Comparison of ENCODE assay signal across 7 mouse cellular contexts in genomic region chr9:57708720-57709274, GRCm38 (mm10). TPM values are rescaled to one million over a fixed set of nuclear protein-coding genes. Genes with fewer than 3 reads are reported as not detected.
DNase-seq lines count a peak whose midpoint lies in the region; ATAC-seq lines count a peak whose summit lies in the region.

No protein-coding gene starts in this region.

- H3K4me3 ChIP-seq in embryonic facial prominence, embryonic 10.5 days = peak overlapping the region; percentile 99
- H3K4me3 ChIP-seq in heart, embryonic 14.5 days (ENCODE audit: control insufficient read depth in 1 of 2, insufficient read depth in 1 of 2, low read depth in 1 of 2, low read length in 2 of 2) = peak overlapping the region; percentile 71 to 88
- peak overlapping the region; percentile 93 for H3K4me3 ChIP-seq in lung, embryonic 16.5 days (ENCODE audit: low read length)

- peak overlapping the region; percentile 93 for H3K27ac ChIP-seq in embryonic facial prominence, embryonic 10.5 days (replicated peaks)
- H3K27ac ChIP-seq in heart, embryonic 14.5 days (replicated peaks in 1 of 2; ENCODE audit: control insufficient read depth in 1 of 2, insufficient read depth in 1 of 2, low read depth in 2 of 2, low read length in 2 of 2) = peak overlapping the region; percentile 65 to 84
- H3K27ac ChIP-seq in lung, embryonic 16.5 days (ENCODE audit: low read length) = peak overlapping the region; percentile 87

- H3K4me2 ChIP-seq in heart, embryonic 14.5 days (ENCODE audit: low read length) = peak overlapping the region; percentile 90
- peak overlapping the region; percentile 86 for H3K4me2 ChIP-seq in lung, embryonic 16.5 days (ENCODE audit: low read depth, low read length)

- WGBS in embryonic facial prominence, embryonic 10.5 days = 5% methylated on average over 39 of the region's 39 CpGs
- 2% methylated on average over 39 of the region's 39 CpGs for WGBS in heart, embryonic 14.5 days
- WGBS in lung, embryonic 16.5 days = 3% methylated on average over 35 of the region's 39 CpGs

- peak overlapping the region; percentile 94 for H3K9ac ChIP-seq in heart, embryonic 14.5 days (ENCODE audit: low read length)
- H3K9ac ChIP-seq in lung, embryonic 16.5 days (ENCODE audit: low read length) = peak overlapping the region; percentile 92

- H3K4me1 ChIP-seq in embryonic facial prominence, embryonic 10.5 days = peaks cover 20% of the 10 kb centered on the region
- H3K4me1 ChIP-seq in heart, embryonic 14.5 days (ENCODE audit: control insufficient read depth in 2 of 2, insufficient read depth in 2 of 2, low read length in 2 of 2) = peaks cover 3 to 8% of the 10 kb centered on the region in 2 experiments; a peak in 1 of 4 replicates
- peaks cover 9% of the 10 kb centered on the region for H3K4me1 ChIP-seq in lung, embryonic 16.5 days (replicated peaks; ENCODE audit: control insufficient read depth, insufficient read depth, low read length)

- peak; percentile 43 for ATAC-seq in heart, embryonic 14.5 days (ENCODE audit: insufficient number of reproducible peaks, insufficient read depth, low FRiP score, low read depth)
- peak; percentile 65 for ATAC-seq in lung, embryonic 16.5 days (ENCODE audit: low read depth)

- H3K36me3 ChIP-seq in embryonic facial prominence, embryonic 10.5 days (replicated peaks) = peaks cover 32% of the 10 kb centered on the region
- H3K36me3 ChIP-seq in heart, embryonic 14.5 days (ENCODE audit: control insufficient read depth, insufficient read depth, low read length) = peaks cover 18% of the 10 kb centered on the region
- peaks cover 3% of the 10 kb centered on the region for H3K36me3 ChIP-seq in lung, embryonic 16.5 days (ENCODE audit: control insufficient read depth, insufficient read depth, low read length)

- no peaks in the 10 kb centered on the region for H3K27me3 ChIP-seq in embryonic facial prominence, embryonic 10.5 days (replicated peaks; ENCODE audit: low read depth, poor library complexity, severe bottlenecking)
- no peaks in the 10 kb centered on the region for H3K27me3 ChIP-seq in heart, embryonic 14.5 days (ENCODE audit: control insufficient read depth, insufficient read depth, low read length)
- no peaks in the 10 kb centered on the region for H3K27me3 ChIP-seq in lung, embryonic 16.5 days (ENCODE audit: control insufficient read depth, insufficient read depth, low read depth, low read length)

- no peaks in the 10 kb centered on the region for H3K9me3 ChIP-seq in embryonic facial prominence, embryonic 10.5 days
- H3K9me3 ChIP-seq in heart, embryonic 14.5 days (ENCODE audit: control insufficient read depth, low read length) = peaks cover 5% of the 10 kb centered on the region
- peaks cover 3% of the 10 kb centered on the region; the same call in 1 of the 2 replicates for H3K9me3 ChIP-seq in lung, embryonic 16.5 days (ENCODE audit: control insufficient read depth, low read length)

- DNase-seq in ES-CJ7 (ENCODE audit: low read depth, low spot score) (peak; percentile 32), R1 (ENCODE audit: low read depth, low spot score) (peak; percentile 66)
- DNase-seq in embryonic facial prominence, embryonic 10.5 days (ENCODE audit: low spot score) = no peak
- DNase-seq in layer of hippocampus, postnatal 14 days (ENCODE audit: low spot score in 2 of 2) = peak; percentile 34 to 44
- peak; percentile 68 to 69 for DNase-seq in right cerebral cortex, postnatal 10 days (ENCODE audit: low spot score in 2 of 2)

RNA-seq across cellular contexts. Expression of gene Edc3, which starts 0.5 kb away (rescaled TPM):
- polyA plus RNA-seq in embryonic facial prominence, embryonic 10.5 days (2016; fragmentation: Nextera tagmentation; extraction: Ambion mirVana) = 45.5 and 46.7 TPM in 2 replicates
- polyA plus RNA-seq in heart, embryonic 14.5 days (2014; fragmentation: Nextera tagmentation; extraction: Ambion mirVana) = 11.0 and 12.6 TPM in 2 replicates
- total RNA-seq in layer of hippocampus, postnatal 14 days (2021) = 10 to 100 TPM; 12.8 to 14.2 TPM
- polyA plus RNA-seq in lung, embryonic 16.5 days (2015; fragmentation: Nextera tagmentation; extraction: Ambion mirVana) = 31.1 TPM in 2 replicates

RNA-seq across cellular contexts. Expression of gene Cyp1a1, which starts 21.1 kb away (rescaled TPM):
- 0.07 TPM in 1 of 2 replicates, not detected in the other for polyA plus RNA-seq in embryonic facial prominence, embryonic 10.5 days (2016; fragmentation: Nextera tagmentation; extraction: Ambion mirVana)
- polyA plus RNA-seq in heart, embryonic 14.5 days (2014; fragmentation: Nextera tagmentation; extraction: Ambion mirVana) = 0.12 TPM in 1 of 2 replicates, not detected in the other
- under 1 TPM; 0.14 to 0.28 TPM for total RNA-seq in layer of hippocampus, postnatal 14 days (2021)
- 0.13 TPM in 1 of 2 replicates, not detected in the other for polyA plus RNA-seq in lung, embryonic 16.5 days (2015; fragmentation: Nextera tagmentation; extraction: Ambion mirVana)

RNA-seq across cellular contexts. Expression of gene Cyp1a2, which starts 25.3 kb away (rescaled TPM):
- polyA plus RNA-seq in embryonic facial prominence, embryonic 10.5 days (2016; fragmentation: Nextera tagmentation; extraction: Ambion mirVana) = not detected in 2 replicates
- not detected in 2 replicates for polyA plus RNA-seq in heart, embryonic 14.5 days (2014; fragmentation: Nextera tagmentation; extraction: Ambion mirVana)
- total RNA-seq in layer of hippocampus, postnatal 14 days (2021) = not detected
- polyA plus RNA-seq in lung, embryonic 16.5 days (2015; fragmentation: Nextera tagmentation; extraction: Ambion mirVana) = not detected in 2 replicates

RNA-seq across cellular contexts. Expression of gene Csk, which starts 55.4 kb away (rescaled TPM):
- 33.2 and 38.3 TPM in 2 replicates for polyA plus RNA-seq in embryonic facial prominence, embryonic 10.5 days (2016; fragmentation: Nextera tagmentation; extraction: Ambion mirVana)
- polyA plus RNA-seq in heart, embryonic 14.5 days (2014; fragmentation: Nextera tagmentation; extraction: Ambion mirVana) = 13.1 and 14.9 TPM in 2 replicates
- 10 to 100 TPM; 41.6 to 49.5 TPM for total RNA-seq in layer of hippocampus, postnatal 14 days (2021)
- 25.5 and 27.8 TPM in 2 replicates for polyA plus RNA-seq in lung, embryonic 16.5 days (2015; fragmentation: Nextera tagmentation; extraction: Ambion mirVana)

RNA-seq across cellular contexts. Expression of gene Clk3, which starts 56.9 kb away (rescaled TPM):
- polyA plus RNA-seq in embryonic facial prominence, embryonic 10.5 days (2016; fragmentation: Nextera tagmentation; extraction: Ambion mirVana) = 93.6 and 94.8 TPM in 2 replicates
- polyA plus RNA-seq in heart, embryonic 14.5 days (2014; fragmentation: Nextera tagmentation; extraction: Ambion mirVana) = 46.3 and 53.2 TPM in 2 replicates
- total RNA-seq in layer of hippocampus, postnatal 14 days (2021) = 10 to 100 TPM; 65.6 to 82.9 TPM
- 76.6 and 89.5 TPM in 2 replicates for polyA plus RNA-seq in lung, embryonic 16.5 days (2015; fragmentation: Nextera tagmentation; extraction: Ambion mirVana)
